Mouse (Mus musculus): ENCODE data around the gene Pbx1.

Pbx1 gene

GRCm38 (mm10) chr1:168268751-168269623 is 163.1 kb downstream of the Pbx1 start:
- no peak for DNase-seq (ENCODE audit: low read depth, low spot score)

- DNase-seq (ENCODE audit: low read depth, low spot score), result no peak
These were observed 163.8 kb downstream of the Pbx1 start for GRCm38 (mm10) chr1:168268224-168268623.

- DNase-seq (ENCODE audit: low read depth, low spot score), result no peak
These were observed 166.3 kb downstream of the Pbx1 start for GRCm38 (mm10) chr1:168265594-168266390.

GRCm38 (mm10) chr1:168265090-168265489 is 167.0 kb downstream of the Pbx1 start:
- no peak for DNase-seq (ENCODE audit: low read depth, low spot score)

- DNase-seq (ENCODE audit: low read depth, low spot score), result no peak
These were observed 171.7 kb downstream of the Pbx1 start for GRCm38 (mm10) chr1:168260391-168260790.

- no peak for DNase-seq (ENCODE audit: low read depth, low spot score)
These were observed 173.2 kb downstream of the Pbx1 start for GRCm38 (mm10) chr1:168258856-168259255.

GRCm38 (mm10) chr1:168255347-168255908 is 176.6 kb downstream of the Pbx1 start:
- DNase-seq (ENCODE audit: low read depth, low spot score), result no peak

- no peak for DNase-seq (ENCODE audit: low read depth, low spot score)
These were observed 184.9 kb downstream of the Pbx1 start for GRCm38 (mm10) chr1:168246968-168247724.

- DNase-seq (ENCODE audit: low read depth, low spot score), result no peak
These were observed 186.5 kb downstream of the Pbx1 start for GRCm38 (mm10) chr1:168245539-168245938.

- DNase-seq (ENCODE audit: low read depth, low spot score), result no peak
These were observed 188.3 kb downstream of the Pbx1 start for GRCm38 (mm10) chr1:168243759-168244158.

GRCm38 (mm10) chr1:168243068-168243467 is 189.0 kb downstream of the Pbx1 start:
- no peak for DNase-seq (ENCODE audit: low read depth, low spot score)

- no peak for DNase-seq (ENCODE audit: low read depth, low spot score)
These were observed 190.8 kb downstream of the Pbx1 start for GRCm38 (mm10) chr1:168241316-168241715.

- no peak for DNase-seq (ENCODE audit: low read depth, low spot score)
These were observed 191.2 kb downstream of the Pbx1 start for GRCm38 (mm10) chr1:168240846-168241245.

GRCm38 (mm10) chr1:168240386-168240785 is 191.7 kb downstream of the Pbx1 start:
- no peak for DNase-seq (ENCODE audit: low read depth, low spot score)

- DNase-seq (ENCODE audit: low read depth, low spot score), result no peak
These were observed 196.0 kb downstream of the Pbx1 start for GRCm38 (mm10) chr1:168236101-168236500.

- no peak for DNase-seq (ENCODE audit: low read depth, low spot score)
These were observed 197.7 kb downstream of the Pbx1 start for GRCm38 (mm10) chr1:168234355-168234754.

- no peak for DNase-seq (ENCODE audit: low read depth, low spot score)
These were observed 198.9 kb downstream of the Pbx1 start for GRCm38 (mm10) chr1:168233182-168233581.

- DNase-seq (ENCODE audit: low read depth, low spot score), result no peak
These were observed 200.3 kb downstream of the Pbx1 start for GRCm38 (mm10) chr1:168231548-168232429.

- DNase-seq (ENCODE audit: low read depth, low spot score), result no peak
These were observed 201.2 kb downstream of the Pbx1 start for GRCm38 (mm10) chr1:168230858-168231257.

- no peak for DNase-seq (ENCODE audit: low read depth, low spot score)
These were observed 201.9 kb downstream of the Pbx1 start for GRCm38 (mm10) chr1:168230134-168230533.

All from ES-CJ7 (cell line).